Mouse (Mus musculus) telencephalon, adult 2 months (tissue): Measurements from ENCODE around the gene Bahcc1.

Experiments
- DNase-seq: peaks from one replicate; pipeline ENCODE4 v3.0.0-alpha.2; 2011; ENCODE audit warnings: low read depth, low spot score

The Bahcc1 gene

GRCm38 (mm10) chr11:120232230-120233097 is at the start of gene Bahcc1:
Bahcc1 (plus strand) TSS chr11:120232947.
- DNase-seq, result peak; percentile 99

DNA sequence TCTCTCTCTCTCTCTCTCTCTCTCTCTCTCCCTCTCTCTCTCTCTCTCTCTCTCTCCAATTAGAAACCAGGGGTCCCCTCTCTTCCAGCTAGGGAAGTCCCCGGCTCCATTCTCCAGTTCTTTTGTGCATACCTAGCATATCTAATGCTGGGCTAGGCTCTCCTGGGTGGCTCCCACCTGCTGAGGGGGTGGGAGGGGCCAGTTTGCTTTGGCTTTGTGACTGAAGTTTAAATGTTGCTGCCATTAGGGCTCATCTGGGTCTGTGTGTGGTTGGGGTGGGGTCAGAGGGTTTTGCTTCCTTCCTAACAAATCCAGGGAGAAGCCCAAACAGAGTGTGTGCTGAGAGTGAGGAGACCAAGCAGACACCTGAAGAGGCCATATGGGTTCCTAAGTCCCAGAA is 49.6 kb upstream of the Bahcc1 start:
- DNase-seq, result no peak

DNA sequence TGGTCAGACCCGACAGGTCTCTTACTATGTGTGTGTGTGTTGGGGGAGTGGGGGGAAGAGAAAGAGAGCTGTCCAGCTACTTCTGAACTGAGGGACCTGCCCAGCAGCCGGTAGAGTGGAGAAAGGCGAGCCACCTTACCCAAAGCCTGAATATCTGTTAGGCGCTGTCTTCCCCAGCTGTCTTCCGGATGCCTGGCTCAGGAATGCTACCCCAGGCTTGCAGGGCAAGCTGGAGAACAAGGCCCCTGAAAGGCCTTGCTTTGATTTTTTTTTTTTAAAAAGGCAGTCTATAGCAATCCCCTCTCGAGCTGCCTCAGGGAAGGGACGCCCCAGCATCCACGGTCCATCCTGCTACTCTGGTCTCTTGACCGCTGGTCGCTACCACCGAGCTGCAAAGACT is 49.0 kb upstream of the Bahcc1 start:
- DNase-seq, result no peak

- DNase-seq, result no peak
Measured at GRCm38 (mm10) chr11:120184371-120185315, 48.1 kb upstream of the Bahcc1 start.

DNA sequence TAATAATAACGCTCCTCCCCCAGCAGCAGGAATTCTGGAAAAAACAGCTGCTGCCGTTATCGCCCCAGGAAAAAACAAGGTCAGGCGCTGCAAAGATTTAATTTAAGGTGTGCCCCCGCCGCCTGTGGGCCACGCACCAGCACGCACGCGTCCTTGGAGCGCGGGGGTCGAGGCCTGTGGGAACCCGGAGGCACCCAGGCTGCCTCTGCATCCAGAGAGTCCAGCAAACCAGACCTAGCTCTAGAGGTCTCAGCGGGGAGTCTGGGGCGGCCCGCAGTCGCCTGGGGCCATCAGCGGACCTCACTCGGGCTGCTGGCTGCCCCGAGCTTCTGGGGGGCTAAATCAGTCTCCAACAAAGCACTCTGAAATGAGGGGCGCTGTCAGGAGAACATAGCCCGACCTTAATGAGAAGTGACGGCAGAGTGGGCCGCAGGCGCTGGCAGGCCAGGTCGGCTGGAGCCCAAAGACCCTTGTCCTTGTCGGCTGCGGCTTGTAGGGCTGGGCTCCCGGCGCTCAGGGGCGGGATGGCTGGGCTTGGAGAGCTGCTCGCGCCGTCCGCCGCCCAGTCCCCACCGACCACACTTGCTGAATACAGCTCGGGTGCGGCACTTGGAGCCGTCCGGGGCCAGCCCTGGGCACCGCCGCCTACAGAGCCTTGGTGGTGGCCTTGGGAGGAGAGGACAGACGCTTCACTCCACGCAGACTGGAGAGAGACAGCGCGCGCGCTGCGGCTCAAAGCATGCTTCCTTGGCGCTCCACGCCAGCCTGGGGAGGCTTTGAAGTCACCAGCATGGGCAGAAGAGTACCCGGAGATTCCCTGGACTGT is 47.2 kb upstream of the Bahcc1 start:
- no peak for DNase-seq

DNA sequence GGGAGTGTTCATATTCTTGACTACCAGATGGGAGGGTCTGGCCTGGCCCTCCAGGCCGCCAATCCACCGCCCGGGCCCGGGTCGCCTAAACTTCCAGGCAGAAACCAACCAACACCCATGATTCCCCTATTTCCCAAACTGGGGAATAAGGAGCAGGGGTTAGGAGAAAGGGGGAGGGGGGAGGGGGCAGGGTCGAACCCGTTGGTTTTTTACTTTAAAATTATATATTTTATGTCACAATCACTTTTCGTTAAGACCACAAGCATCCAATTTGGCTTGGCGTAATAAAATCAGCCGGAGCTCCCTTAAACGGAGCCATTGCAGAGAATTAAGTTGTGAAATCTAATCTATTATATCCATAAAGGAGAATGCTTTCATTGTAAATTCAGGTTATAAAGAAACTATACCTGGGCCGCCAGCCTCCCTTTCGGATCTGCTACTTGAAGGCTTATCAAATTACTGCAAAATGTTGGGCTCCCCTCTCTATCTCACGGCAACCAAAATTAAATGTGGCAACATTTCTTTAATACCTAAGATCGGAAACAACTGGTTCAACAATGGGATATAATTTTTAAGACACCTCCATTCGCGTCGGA is 46.5 kb upstream of the Bahcc1 start:
- DNase-seq, result no peak

GRCm38 (mm10) chr11:120186821-120187235 is 45.9 kb upstream of the Bahcc1 start:
- DNase-seq, result no peak

GRCm38 (mm10) chr11:120187236-120188101 is 45.3 kb upstream of the Bahcc1 start:
- no peak for DNase-seq

GRCm38 (mm10) chr11:120188102-120188480 is 44.7 kb upstream of the Bahcc1 start:
- DNase-seq, result no peak

GRCm38 (mm10) chr11:120188481-120189441 is 44.0 kb upstream of the Bahcc1 start:
- DNase-seq, result no peak

- peak; percentile 98 for DNase-seq
Measured at GRCm38 (mm10) chr11:120189459-120190312, 43.1 kb upstream of the Bahcc1 start.

DNA sequence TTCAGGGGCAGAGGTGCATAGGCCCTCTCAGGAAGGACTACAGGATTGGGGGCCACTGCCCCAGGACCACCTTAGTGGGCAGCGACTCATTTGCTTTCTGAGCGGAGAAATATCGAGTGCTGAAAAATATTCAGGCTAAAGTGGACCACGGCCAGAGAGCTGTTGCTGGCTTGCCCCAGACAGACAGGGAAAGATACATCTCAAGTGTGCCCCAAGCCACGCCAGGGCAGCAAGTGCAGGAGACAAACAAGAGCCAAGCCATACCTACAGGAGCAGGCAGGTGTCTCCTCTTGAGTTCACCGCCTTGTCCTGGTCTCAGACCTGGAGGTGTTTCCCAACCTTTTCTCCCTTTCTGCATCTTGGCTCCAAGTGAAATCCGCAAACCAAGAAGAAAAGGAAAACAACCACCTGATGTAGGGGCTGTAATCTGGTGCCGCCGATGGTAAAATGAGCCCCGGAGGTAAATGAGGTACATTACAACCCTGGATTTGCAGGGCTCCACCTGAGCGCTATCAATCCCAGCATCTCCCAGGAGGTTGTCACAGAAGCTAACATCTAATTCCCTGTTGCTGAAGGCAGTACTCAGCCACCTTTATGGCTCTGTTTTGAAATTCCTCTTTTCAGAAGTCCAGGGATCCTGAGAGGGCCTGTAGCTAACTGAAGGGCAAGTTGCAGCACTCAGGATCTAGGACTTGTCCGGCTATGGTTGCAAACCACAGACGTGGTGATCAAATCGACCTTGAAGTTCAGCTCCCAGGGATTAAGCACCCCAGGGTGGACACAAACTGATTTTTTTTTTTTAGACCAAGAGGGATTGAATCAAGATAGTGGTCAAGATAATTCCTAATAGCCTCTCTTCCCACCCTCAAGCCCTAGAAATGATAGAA is 42.0 kb upstream of the Bahcc1 start:
- no peak for DNase-seq

GRCm38 (mm10) chr11:120198831-120199230 is 33.9 kb upstream of the Bahcc1 start:
- DNase-seq, result no peak

- DNase-seq, result no peak
Measured at GRCm38 (mm10) chr11:120199766-120200165, 33.0 kb upstream of the Bahcc1 start.

GRCm38 (mm10) chr11:120200621-120201020 is 32.1 kb upstream of the Bahcc1 start:
- no peak for DNase-seq

- DNase-seq, result no peak
Measured at GRCm38 (mm10) chr11:120204200-120204599, 28.5 kb upstream of the Bahcc1 start.

GRCm38 (mm10) chr11:120206069-120206668 is 26.6 kb upstream of the Bahcc1 start:
- DNase-seq, result no peak
